Mouse (Mus musculus) G1E (cell line): Measurements from ENCODE around the gene Rhox13.

Experiments
- CTCF ChIP-seq: IDR thresholded peaks from 2 replicates; pipeline ENCODE4 v1.5.1; 2012; ENCODE audit warnings: low read depth, low read length, inconsistent platforms, mixed read lengths
- GATA1 ChIP-seq: IDR thresholded peaks from 2 replicates; pipeline ENCODE4 v1.6.1; 2012; ENCODE audit warnings: borderline replicate concordance, low read length, inconsistent platforms, mixed read lengths
- GATA2 ChIP-seq: IDR thresholded peaks from 2 replicates; pipeline ENCODE4 v1.6.1; 2012; ENCODE audit warnings: low read depth, low read length, inconsistent platforms, borderline replicate concordance
- POLR2AphosphoS5 ChIP-seq: IDR thresholded peaks from 2 replicates; pipeline ENCODE4 v1.6.1; 2012; ENCODE audit warnings: low read depth, low read length, inconsistent platforms; ENCODE audit not compliant: insufficient replicate concordance
- TAL1 ChIP-seq: conservative IDR thresholded peaks from 2 replicates; pipeline ENCODE4 v1.6.1; 2012; ENCODE audit warnings: low read depth, low read length, inconsistent platforms, mixed read lengths

GRCm38 (mm10) chrX:38166064-38166463 is 45.0 kb downstream of the Rhox13 start:
- no peak for TF ChIP-seq CTCF
- no peak for TF ChIP-seq POLR2AphosphoS5
- no peak for TF ChIP-seq TAL1
- TF ChIP-seq GATA1, result no peak
- TF ChIP-seq GATA2, result no peak
